Mouse (Mus musculus) right cerebral cortex, postnatal 14 days (tissue): ENCODE measurements around the gene Ccl5.

ENCODE experiments used
- DNase-seq: peaks from one replicate; pipeline ENCODE4 v3.0.0; 2022

The Ccl5 gene

DNA sequence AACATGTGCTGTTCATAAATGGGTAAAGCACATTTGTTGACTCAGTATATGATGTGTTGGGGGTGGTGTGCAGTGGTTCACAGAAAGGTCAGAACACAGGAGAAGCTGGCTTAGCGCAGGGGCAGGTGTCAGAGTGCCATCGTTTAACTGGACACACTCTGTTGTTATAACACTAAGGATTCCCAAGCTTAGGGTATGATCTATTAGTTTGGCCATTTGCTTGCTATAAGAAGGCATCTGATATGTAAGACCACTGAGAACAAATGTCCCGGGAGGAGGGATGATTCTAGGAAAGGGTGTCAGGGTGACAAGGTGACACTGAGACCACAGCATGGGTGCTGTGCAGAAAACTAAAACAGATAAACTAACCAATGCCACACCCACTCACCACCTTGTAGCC is 6.5 kb upstream of the Ccl5 start:
- DNase-seq: no peak

DNA sequence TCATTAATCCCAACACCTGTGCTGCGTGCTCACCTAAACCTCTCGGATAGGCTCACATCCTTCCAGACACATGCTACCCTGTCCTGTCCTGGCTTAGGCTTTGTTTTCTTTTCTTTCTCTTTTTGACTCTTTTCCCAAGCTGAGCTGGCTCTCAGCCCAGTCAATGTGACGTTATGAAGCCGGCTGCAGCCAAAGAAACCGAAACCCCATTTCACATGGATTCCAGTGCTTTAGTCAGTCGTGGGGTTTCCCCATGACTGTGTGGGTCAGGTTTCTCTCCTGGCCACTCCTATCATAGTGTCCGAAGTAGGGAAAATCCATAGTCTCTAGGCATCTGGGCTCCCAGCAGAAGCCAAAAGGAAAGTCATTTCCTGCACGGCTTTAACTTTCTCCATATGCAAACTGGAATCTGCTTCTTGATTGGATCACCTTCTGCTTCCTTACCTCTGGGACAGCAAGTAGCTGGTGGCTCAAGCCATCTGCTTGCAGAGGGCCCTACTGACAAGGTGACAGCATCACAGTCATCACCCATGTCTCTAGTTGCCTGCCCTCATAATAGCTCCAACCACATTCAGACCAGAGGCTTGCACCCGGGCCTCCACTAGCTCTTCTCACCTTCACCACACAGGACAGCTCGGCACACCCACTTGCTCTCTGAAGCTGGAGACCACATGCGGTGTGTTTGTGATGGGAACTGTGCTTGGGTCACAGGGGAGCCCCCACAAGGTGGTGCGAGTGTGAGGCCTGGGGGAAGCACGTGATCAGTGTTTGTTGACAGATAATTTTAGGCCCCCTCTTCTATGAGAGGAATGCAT is 4.5 kb upstream of the Ccl5 start:
- peak; percentile 73 for DNase-seq

DNA sequence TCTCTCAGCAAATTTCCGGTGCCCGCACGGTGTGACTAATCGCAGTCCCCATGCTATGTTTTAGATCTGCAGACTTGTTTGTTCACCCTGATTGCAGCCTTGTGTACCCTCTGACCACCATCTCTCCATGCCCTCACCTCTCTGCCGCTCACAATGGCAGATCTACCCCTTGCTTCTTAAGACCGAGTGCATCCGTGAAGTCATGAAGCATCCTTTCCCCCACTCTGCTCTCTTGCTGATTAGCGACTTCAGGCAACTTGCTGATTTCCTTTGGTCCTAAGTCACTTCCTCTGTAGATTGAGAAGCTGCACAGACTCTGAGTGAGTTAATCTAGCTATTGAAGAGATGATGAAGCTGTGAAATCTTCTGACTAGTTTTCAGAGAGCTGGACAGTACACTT is 3.8 kb upstream of the Ccl5 start:
- DNase-seq: no peak

DNA sequence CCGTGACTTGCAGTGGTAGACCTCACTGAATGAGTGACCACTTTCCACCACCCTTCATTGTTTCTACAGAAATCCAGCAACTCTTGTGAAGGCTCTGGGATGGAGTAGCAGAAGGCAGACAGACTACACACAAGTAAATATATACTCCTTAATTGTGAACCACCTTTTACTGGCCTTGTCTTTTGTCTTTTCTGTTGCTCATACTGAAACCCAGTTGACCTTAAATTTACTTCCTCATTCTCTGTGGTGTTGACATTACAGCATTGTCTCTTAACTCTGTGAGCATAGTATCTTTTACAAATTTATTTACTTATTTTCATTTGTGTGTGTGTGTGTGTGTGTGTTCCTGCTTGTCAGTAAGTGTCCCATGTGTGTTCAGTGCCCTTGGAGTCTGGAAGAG is 2.9 kb upstream of the Ccl5 start:
- DNase-seq: no peak

DNA sequence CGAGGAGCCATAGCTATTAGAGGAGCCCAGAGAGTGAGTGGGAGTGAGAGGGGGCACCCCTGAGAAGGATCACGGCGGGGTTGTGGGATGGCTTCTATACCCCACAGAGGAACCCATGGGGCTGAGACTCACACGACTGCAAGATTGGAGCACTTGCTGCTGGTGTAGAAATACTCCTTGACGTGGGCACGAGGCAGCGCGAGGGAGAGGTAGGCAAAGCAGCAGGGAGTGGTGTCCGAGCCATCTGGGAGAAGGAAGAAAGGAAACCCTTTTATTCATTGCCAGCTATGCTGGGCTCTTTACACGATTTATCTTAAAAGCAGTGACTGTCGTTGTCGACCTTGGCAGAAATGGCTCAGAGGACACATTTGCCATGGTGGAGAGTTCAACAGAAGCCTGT is 1.3 kb downstream of the Ccl5 start:
- DNase-seq: peak; percentile 18

DNA sequence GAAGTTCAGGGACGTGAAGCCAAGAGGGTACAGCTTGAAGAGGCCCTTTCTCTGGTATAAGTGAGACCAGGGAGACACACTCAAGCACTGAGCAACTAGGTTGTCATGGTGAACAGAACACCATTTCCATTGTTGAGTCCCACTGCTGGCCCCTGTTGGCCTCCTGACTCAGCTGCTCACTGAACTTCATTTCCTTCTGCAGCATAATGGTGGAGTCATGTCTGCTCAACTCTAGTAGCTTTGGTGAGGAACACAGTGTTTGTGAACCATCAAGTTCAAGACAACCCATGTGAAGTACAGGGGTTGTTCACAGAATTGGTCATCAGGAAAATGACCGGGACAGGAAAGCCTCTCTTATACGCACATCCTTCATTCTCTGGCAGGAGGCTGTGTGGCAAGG is 8.2 kb downstream of the Ccl5 start, which contains the start of gene Heatr9:
Gene Heatr9 (minus strand): TSS at position 101 of the 400 bp plus-strand sequence.
- DNase-seq: no peak

DNA sequence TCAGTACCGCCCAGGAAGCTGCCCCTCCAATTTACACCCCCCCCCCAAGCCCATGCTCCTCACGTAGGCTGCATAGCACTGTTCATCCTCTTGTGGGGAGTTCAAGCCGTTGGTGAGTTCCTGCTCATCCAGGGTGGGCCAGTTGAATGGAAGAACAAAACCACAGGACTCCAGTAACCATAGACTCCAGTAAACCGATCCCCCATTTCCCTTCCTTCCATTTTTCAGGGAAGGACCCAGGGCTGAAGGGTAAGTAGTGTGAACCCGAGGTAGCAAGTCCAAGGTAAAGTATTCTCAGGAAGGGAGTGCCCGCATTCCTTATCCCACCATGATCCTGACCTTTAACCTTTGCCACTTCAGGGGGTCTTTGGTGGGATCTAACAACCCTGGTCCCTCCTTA is 11.9 kb downstream of the Ccl5 start:
- DNase-seq: no peak

DNA sequence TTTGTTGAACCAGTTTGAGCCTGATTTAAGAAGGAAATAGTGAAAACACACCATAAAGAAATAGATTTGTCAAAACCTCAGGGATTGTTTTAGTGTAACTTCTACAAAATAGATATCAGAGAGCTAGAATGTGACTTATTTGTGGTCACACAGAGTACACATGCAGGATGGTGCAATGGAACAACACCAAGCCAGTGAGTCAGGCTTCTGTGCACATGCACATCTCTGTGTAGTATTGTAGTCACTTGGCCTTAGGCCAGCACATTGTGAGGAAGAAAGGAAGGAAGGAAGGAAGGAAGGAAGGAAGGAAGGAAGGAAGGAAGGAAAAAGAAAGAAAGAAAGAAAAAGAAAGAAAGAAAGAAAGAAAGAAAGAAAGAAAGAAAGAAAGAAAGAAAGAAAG is 13.2 kb downstream of the Ccl5 start:
- DNase-seq: no peak

DNA sequence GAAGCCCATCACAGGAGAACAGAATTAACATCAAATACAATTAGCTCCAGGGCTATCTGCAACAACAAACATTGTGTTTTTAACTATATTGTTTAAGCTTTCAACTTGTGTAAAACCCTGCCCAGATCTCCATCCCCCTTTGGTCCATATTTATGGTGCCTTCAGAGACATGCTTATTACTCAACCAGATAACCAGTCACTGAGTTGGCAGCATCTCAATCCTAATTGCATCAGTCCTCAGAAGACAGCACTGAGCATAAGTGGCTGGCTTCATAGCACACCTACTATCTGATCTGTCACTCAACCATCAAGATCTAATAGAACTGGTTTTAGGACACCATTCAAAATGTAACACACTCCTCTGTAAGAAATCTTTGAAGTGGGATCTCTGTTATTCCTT is 20.8 kb downstream of the Ccl5 start:
- no peak for DNase-seq

DNA sequence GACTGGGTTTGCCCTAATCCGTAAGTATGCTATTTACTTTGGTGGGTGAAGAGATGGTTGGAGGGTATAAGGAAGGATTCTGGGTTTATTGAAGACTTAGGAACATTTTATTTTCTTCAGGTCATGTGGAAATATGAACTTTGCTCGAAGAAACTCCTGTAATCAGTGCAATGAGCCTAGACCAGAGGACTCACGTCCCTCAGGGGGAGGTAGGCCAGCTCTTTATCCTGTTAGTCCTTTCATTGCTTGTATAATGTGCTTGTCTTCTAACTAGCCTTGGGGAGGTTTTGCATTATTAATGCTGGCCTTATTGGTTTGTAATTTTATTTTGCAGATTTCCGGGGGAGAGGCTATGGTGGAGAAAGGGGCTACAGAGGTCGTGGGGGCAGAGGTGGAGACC is 26.0 kb downstream of the Ccl5 start:
- DNase-seq: no peak

DNA sequence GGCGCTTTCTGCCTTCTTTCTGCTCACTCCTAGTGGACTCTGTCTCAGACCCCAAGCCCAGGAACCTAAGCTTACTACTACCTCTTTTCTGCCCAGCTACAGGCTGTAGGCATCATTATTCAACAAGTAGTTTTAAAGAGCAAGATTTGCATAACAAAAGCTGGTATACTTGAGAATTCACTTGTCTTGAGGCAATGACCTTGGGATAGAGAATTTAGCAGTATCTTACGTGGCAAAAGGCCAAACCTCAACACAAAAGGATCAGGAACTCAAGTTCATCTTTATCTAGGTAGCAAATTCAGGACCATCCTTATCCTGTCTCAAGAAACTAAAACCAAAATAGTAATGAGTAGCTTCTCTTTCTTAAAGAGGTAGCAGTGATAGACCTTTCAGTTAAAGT is 34.7 kb downstream of the Ccl5 start:
- no peak for DNase-seq

DNA sequence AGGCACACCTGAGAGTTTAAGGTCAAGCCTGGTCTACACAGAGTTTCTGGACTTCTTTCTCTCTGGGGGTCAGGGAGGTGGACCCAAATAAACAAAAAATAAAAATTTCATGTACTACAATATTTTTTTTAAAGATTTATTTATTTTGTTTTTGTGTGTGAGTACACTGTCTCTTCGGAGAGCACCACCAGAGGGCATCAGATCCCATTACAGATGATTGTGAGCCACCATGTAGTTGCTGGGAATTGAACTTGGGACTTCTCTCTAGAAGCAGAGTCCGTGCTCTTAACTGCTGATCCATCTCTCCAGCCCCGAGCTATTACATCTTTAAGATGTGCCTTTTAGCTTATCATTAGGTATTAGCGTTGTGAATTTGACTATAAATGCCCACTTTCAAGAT is 38.8 kb downstream of the Ccl5 start:
- no peak for DNase-seq
